ENCODE assay signal across 11 mouse cellular contexts in genomic region chr4:132491748-132492147, GRCm38 (mm10). TPM values are rescaled to one million over a fixed set of nuclear protein-coding genes. Genes with fewer than 3 reads are reported as not detected.
DNase-seq lines count a peak whose midpoint lies in the region; ATAC-seq and TF ChIP-seq lines count a peak whose summit lies in the region.
"Had no signal": no experiment of that assay in that cellular context is flagged by ENCODE, and none has a peak within 500 bp of the region (broad histone marks: within the 10 kb centered on the region; RNA-seq: fewer than 3 reads in every experiment).

No protein-coding gene starts in this region.

- no peaks in the 10 kb centered on the region for H3K27me3 ChIP-seq in liver, embryonic 14.5 days (ENCODE audit: control insufficient read depth, insufficient read depth, low read length)
- no peaks in the 10 kb centered on the region for H3K27me3 ChIP-seq in midbrain, embryonic 11.5 days (ENCODE audit: control insufficient read depth, insufficient read depth, low read length)
- H3K27me3 ChIP-seq in limb, embryonic 10.5 days (ENCODE audit: low read depth, poor library complexity, severe bottlenecking): no peaks in the 10 kb centered on the region
- H3K27me3 ChIP-seq: heart, embryonic 12.5 days had no signal

- no peak for TF ChIP-seq POLR2A in lung, adult 2 months (IDR thresholded peaks at IDR 0.05; ENCODE audit: borderline replicate concordance, extremely low read depth, low read depth, low read length)

- DNase-seq in cerebellum, postnatal 10 days: peak; percentile 18 to 44
- no peak for DNase-seq in cerebellum, postnatal 36 days
- peak; percentile 61 to 67 for DNase-seq in lung, adult 18-20 months
- no peak for DNase-seq in lung, adult 2 months
- no peak for DNase-seq in liver, embryonic 14.5 days (ENCODE audit: low read depth in 3 of 3, low spot score in 3 of 3)
- DNase-seq in midbrain, embryonic 11.5 days (ENCODE audit: low spot score, missing footprints): no peak
- DNase-seq in cerebellum, adult 11-12 months: no peak
- DNase-seq in limb, embryonic 10.5 days (ENCODE audit: low spot score): no peak
- DNase-seq: spleen, adult 18-20 months had no signal

- H3K9me3 ChIP-seq in liver, embryonic 14.5 days (ENCODE audit: control insufficient read depth, low read length): no peaks in the 10 kb centered on the region
- no peaks in the 10 kb centered on the region for H3K9me3 ChIP-seq in midbrain, embryonic 11.5 days (ENCODE audit: control insufficient read depth, low read length)
- H3K9me3 ChIP-seq in limb, embryonic 10.5 days (replicated peaks): no peaks in the 10 kb centered on the region
- H3K9me3 ChIP-seq: forebrain, embryonic 10.5 days; heart, embryonic 12.5 days had no signal

- TF ChIP-seq EP300 in liver, embryonic 14.5 days (IDR thresholded peaks at IDR 0.05; ENCODE audit: low read depth): no peak

- no peak overlapping the region for H3K9ac ChIP-seq in liver, embryonic 14.5 days (replicated peaks)
- H3K9ac ChIP-seq in midbrain, embryonic 11.5 days (ENCODE audit: low read length): no peak overlapping the region
- H3K9ac ChIP-seq: heart, embryonic 12.5 days had no signal

- no peak overlapping the region for H3K27ac ChIP-seq in liver, embryonic 14.5 days
- H3K27ac ChIP-seq in midbrain, embryonic 11.5 days (ENCODE audit: low read depth, low read length): no peak overlapping the region
- H3K27ac ChIP-seq in limb, embryonic 10.5 days: no peak overlapping the region
- H3K27ac ChIP-seq: forebrain, embryonic 10.5 days had no signal

- ATAC-seq in liver, embryonic 14.5 days (ENCODE audit: insufficient read depth): peak; percentile 47
- no peak for ATAC-seq in midbrain, embryonic 11.5 days (ENCODE audit: low FRiP score)

- H3K4me1 ChIP-seq in lung, adult 2 months (ENCODE audit: control insufficient read depth, insufficient read depth, low read length): peaks cover 11% of the 10 kb centered on the region
- H3K4me1 ChIP-seq in liver, embryonic 14.5 days (replicated peaks; ENCODE audit: control insufficient read depth in 2 of 2, insufficient read depth in 2 of 2, low read length in 1 of 2): peaks cover 0 to 10% of the 10 kb centered on the region in 2 experiments; a peak in 2 of 4 replicates
- no peaks in the 10 kb centered on the region for H3K4me1 ChIP-seq in midbrain, embryonic 11.5 days (ENCODE audit: control insufficient read depth, insufficient read depth, low read length)
- peaks cover 5% of the 10 kb centered on the region; the same call in 1 of the 2 replicates for H3K4me1 ChIP-seq in limb, embryonic 10.5 days
- H3K4me1 ChIP-seq: forebrain, embryonic 10.5 days had no signal

- 64% methylated on average over 6 of the region's 6 CpGs for WGBS in lung, adult 2 months
- 64% methylated on average over 6 of the region's 6 CpGs for WGBS in liver, embryonic 14.5 days (ENCODE audit: insufficient replicate concordance)
- 83% methylated on average over 6 of the region's 6 CpGs for WGBS in midbrain, embryonic 11.5 days
- WGBS in limb, embryonic 10.5 days: 84% methylated on average over 6 of the region's 6 CpGs

- TF ChIP-seq CTCF in lung, adult 2 months (IDR thresholded peaks at IDR 0.05; ENCODE audit: insufficient read depth, low read length): no peak
- TF ChIP-seq CTCF in liver, embryonic 14.5 days (IDR thresholded peaks at IDR 0.05; ENCODE audit: low read depth): no peak

- no peak overlapping the region for H3K4me2 ChIP-seq in liver, embryonic 14.5 days (ENCODE audit: low read depth)
- no peak overlapping the region for H3K4me2 ChIP-seq in midbrain, embryonic 11.5 days
- H3K4me2 ChIP-seq: heart, embryonic 12.5 days had no signal

- peaks cover 14% of the 10 kb centered on the region for H3K36me3 ChIP-seq in liver, embryonic 14.5 days (replicated peaks; ENCODE audit: control insufficient read depth, insufficient read depth, low read depth)
- H3K36me3 ChIP-seq in midbrain, embryonic 11.5 days (ENCODE audit: control insufficient read depth, insufficient read depth, low read length): no peaks in the 10 kb centered on the region
- peaks cover 35% of the 10 kb centered on the region for H3K36me3 ChIP-seq in limb, embryonic 10.5 days

- H3K4me3 ChIP-seq in lung, adult 2 months (replicated peaks; ENCODE audit: extremely low read depth, low read depth, low read length): no peak overlapping the region
- H3K4me3 ChIP-seq in liver, embryonic 14.5 days (ENCODE audit: insufficient read depth in 1 of 2, low read depth in 2 of 2, low read length in 2 of 2): no peak overlapping the region
- no peak overlapping the region for H3K4me3 ChIP-seq in midbrain, embryonic 11.5 days (ENCODE audit: low read depth, low read length)
- H3K4me3 ChIP-seq in limb, embryonic 10.5 days: no peak overlapping the region
- H3K4me3 ChIP-seq: forebrain, embryonic 10.5 days; heart, embryonic 12.5 days had no signal

RNA-seq across cellular contexts. Expression of gene Sesn2, which starts 18.6 kb away (rescaled TPM):
- polyA plus RNA-seq in lung, adult 2 months (2012; rRNA removed): 11.5 and 14.1 TPM in 2 replicates
- polyA plus RNA-seq in liver, embryonic 14.5 days (2012; rRNA removed): 3.4 TPM in 2 replicates
- polyA plus RNA-seq in liver, embryonic 14.5 days (2014; fragmentation: Nextera tagmentation; extraction: Ambion mirVana): 3.3 and 4.1 TPM in 2 replicates
- 4.9 and 5.1 TPM in 2 replicates for polyA plus RNA-seq in midbrain, embryonic 11.5 days (2014; fragmentation: Nextera tagmentation; extraction: Ambion mirVana)
- 10.9 and 11.7 TPM in 2 replicates for polyA plus RNA-seq in limb, embryonic 10.5 days (2016; fragmentation: Nextera tagmentation; extraction: Ambion mirVana)

RNA-seq across cellular contexts. Expression of gene Med18, which starts 28.0 kb away (rescaled TPM):
- polyA plus RNA-seq in lung, adult 2 months (2012; rRNA removed): 2.9 and 4.3 TPM in 2 replicates
- polyA plus RNA-seq in liver, embryonic 14.5 days (2012; rRNA removed): 4.0 and 4.3 TPM in 2 replicates
- polyA plus RNA-seq in liver, embryonic 14.5 days (2014; fragmentation: Nextera tagmentation; extraction: Ambion mirVana): 3.4 and 3.9 TPM in 2 replicates
- 19.2 and 22.3 TPM in 2 replicates for polyA plus RNA-seq in midbrain, embryonic 11.5 days (2014; fragmentation: Nextera tagmentation; extraction: Ambion mirVana)
- polyA plus RNA-seq in limb, embryonic 10.5 days (2016; fragmentation: Nextera tagmentation; extraction: Ambion mirVana): 37.2 and 40.6 TPM in 2 replicates

RNA-seq across cellular contexts. Expression of gene Atpif1, which starts 41.7 kb away (rescaled TPM):
- polyA plus RNA-seq in lung, adult 2 months (2012; rRNA removed): 68.3 and 93.0 TPM in 2 replicates
- polyA plus RNA-seq in liver, embryonic 14.5 days (2012; rRNA removed): 544 and 902 TPM in 2 replicates
- polyA plus RNA-seq in liver, embryonic 14.5 days (2014; fragmentation: Nextera tagmentation; extraction: Ambion mirVana): 1,811 and 1,820 TPM in 2 replicates
- polyA plus RNA-seq in midbrain, embryonic 11.5 days (2014; fragmentation: Nextera tagmentation; extraction: Ambion mirVana): 1,016 and 1,079 TPM in 2 replicates
- polyA plus RNA-seq in limb, embryonic 10.5 days (2016; fragmentation: Nextera tagmentation; extraction: Ambion mirVana): 1,005 and 1,007 TPM in 2 replicates

RNA-seq across cellular contexts. Expression of gene Dnajc8, which starts 43.6 kb away (rescaled TPM):
- polyA plus RNA-seq in lung, adult 2 months (2012; rRNA removed): 25.0 and 41.8 TPM in 2 replicates
- 47.6 and 84.2 TPM in 2 replicates for polyA plus RNA-seq in liver, embryonic 14.5 days (2012; rRNA removed)
- polyA plus RNA-seq in liver, embryonic 14.5 days (2014; fragmentation: Nextera tagmentation; extraction: Ambion mirVana): 109 and 111 TPM in 2 replicates
- 228 and 245 TPM in 2 replicates for polyA plus RNA-seq in midbrain, embryonic 11.5 days (2014; fragmentation: Nextera tagmentation; extraction: Ambion mirVana)
- polyA plus RNA-seq in limb, embryonic 10.5 days (2016; fragmentation: Nextera tagmentation; extraction: Ambion mirVana): 213 and 229 TPM in 2 replicates

Comparison
In these comparisons a context has a peak if more than half of its experiments do, and no peak if none do; other contexts are left out.
1. DNase-seq: peak in cerebellum, postnatal 10 days (2 of 2) and lung, adult 18-20 months (2 of 2); none in cerebellum, postnatal 36 days (0 of 2), lung, adult 2 months (single experiment), liver, embryonic 14.5 days (0 of 3), midbrain, embryonic 11.5 days (single experiment), cerebellum, adult 11-12 months (single experiment) and limb, embryonic 10.5 days (single experiment).